Mouse (Mus musculus) neutrophil, adult 5-6 weeks (primary cell): ENCODE data around the gene Kcnj9. TPM values are rescaled to one million over a fixed set of nuclear protein-coding genes. Genes with fewer than 3 reads are reported as not detected.

Source experiments
- ATAC-seq: fragments of 151-379, 151-347 bp; 2 replicates; pipeline ENCODE4 v1.8.0; 2017; ENCODE audit warnings: mild to moderate bottlenecking, moderate TSS enrichment; ENCODE audit not compliant: insufficient number of reproducible peaks, poor library complexity, low FRiP score, severe bottlenecking; ENCODE audit errors: extremely low read depth
- total RNA-seq: library from RNA; stranded (forward); fragments of 200-1000 nt; gene quantifications from 2 replicates; pipeline ENCODE4 v1.2.3, GENCODE M21; 2017

Kcnj9 gene
- total RNA-seq, 1 experiment from 2014 or later: not detected

- no peak for ATAC-seq
These were observed 11.2 kb downstream of the Kcnj9 start for GRCm38 (mm10) chr1:172317946-172318345.

GRCm38 (mm10) chr1:172317431-172317830, 11.7 kb downstream of the Kcnj9 start:
- no peak for ATAC-seq

DNA sequence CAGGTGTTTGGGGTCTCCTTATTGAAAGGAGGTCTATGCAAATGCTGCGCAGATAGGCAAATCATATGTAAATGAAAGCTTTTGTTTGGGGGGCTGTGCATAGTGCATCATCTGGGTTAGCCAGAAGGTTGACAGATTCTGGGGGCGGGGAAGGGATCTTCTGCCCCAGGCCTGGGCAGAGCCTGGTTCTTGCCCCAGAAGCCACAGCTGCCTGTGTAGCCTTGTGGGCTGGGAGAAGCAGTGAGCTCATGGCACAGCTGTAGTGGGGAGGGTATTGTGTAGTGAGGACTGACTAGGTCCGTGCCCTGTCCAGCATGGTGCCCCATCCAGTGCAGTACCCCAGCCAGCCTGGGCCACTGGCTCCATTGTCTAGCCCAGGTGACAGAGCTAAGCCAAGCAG, 14.2 kb downstream of the Kcnj9 start:
- ATAC-seq: no peak

- no peak for ATAC-seq
These were observed 15.3 kb downstream of the Kcnj9 start for GRCm38 (mm10) chr1:172313613-172314411.

GRCm38 (mm10) chr1:172312768-172313561, 16.2 kb downstream of the Kcnj9 start:
- ATAC-seq: no peak

DNA sequence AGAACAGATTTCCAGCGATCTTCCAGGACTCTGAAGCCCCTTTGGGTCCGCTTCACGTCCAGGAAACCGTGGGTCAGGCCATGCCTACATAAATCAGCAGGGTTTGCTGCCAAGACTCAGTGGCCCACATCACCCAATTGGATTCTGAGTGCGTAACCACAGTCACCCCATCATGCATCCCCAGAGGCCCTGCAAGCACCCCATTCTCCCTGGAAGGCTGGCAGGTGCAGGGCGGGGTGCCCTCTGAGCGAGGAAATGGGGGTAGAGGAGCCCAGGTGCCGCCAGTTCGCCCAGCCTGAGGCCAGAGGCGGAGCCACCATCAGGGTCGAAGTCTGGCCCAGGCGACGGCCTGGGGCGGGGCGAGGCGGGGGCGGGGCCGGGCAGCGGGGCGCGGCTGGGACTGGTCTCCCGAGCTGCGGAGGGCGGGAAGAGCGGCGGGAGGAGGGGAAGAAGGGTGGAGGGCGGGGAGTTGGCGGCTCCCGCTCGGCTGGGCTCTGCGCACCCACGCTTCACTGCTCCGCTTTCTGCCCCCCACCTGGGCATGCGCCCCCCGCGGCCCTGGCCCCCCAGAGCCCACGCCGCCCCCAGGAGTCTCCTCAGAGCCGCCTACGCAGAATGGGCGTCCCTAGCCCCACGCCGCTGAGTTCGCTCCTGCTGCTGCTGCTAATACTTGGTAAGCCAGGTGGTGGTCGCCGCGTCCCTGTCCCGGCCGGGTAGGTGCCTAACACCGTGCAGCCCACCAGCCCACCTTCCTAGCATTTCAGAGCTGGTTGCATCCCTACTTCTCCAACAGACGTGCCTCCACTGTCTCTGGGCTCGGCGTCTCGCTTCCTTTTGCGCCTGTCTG, 17.0 kb downstream of the Kcnj9 start:
- peak; percentile 39 for ATAC-seq

GRCm38 (mm10) chr1:172311248-172311906, 17.7 kb downstream of the Kcnj9 start:
- no peak for ATAC-seq

- ATAC-seq: peak; percentile 64
These were observed 19.3 kb downstream of the Kcnj9 start for GRCm38 (mm10) chr1:172309699-172310398.

- no peak for ATAC-seq
These were observed 20.7 kb downstream of the Kcnj9 start for GRCm38 (mm10) chr1:172308409-172308808.

- no peak for ATAC-seq
These were observed 21.2 kb downstream of the Kcnj9 start for GRCm38 (mm10) chr1:172307936-172308335.

DNA sequence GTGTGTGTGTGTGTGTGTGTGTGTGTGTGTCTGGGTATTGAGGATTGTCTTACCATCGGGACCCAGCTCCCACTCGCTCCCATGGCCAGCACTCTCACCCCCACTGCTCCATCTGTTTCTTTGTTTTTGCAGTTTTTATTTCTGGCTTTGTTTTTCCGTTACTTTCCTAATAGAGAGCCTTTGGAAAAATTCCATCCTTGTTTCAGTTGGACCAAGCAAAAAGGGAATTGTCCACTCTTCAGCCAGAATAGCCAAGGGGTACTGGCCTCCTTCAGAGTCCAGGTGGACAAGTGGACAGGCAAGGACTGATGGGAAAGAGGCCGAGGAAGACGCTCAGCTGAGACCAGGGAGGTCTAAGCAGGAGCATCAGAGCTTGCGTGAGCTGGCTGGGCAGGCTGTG, 22.2 kb downstream of the Kcnj9 start:
- no peak for ATAC-seq

GRCm38 (mm10) chr1:172306196-172306595, 22.9 kb downstream of the Kcnj9 start:
- ATAC-seq: no peak

DNA sequence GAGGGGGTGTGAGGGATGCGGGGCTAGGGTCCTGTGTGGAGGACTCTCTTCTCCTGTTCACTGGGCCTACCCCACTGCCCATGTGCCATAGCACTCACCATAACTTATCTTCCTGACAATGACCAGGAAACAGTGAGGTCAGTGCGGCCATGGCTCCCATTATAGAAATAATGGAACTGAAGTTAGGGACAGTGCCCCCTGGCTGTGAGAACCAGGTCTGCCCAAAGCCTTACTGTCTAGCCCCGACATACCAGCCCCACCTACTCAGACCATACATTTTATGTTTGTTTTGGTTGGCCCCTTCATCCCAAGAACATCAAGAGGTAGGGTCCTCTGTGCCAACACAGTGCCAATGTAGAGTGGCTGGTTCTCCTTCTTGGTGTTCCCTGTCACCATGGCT, 23.5 kb downstream of the Kcnj9 start:
- no peak for ATAC-seq

DNA sequence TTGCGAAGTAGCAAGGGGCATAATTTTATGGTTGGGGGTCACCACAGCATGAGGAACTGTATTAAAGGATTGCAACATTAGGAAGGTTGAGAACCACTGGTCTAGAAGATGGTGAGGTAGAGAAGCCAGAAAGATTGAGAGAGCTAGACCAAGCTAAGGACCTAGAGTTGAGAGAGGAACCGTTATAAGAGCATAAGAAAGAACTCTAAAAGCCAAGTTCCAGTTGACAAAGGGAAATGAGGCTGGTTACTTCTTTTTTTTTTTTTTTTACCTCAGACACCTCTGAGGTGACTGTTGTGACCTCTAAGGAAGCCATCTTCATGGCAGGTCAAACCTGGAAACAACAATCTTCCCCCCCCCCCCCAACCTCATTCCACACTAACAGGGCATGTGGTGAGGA, 24.0 kb downstream of the Kcnj9 start:
- no peak for ATAC-seq

DNA sequence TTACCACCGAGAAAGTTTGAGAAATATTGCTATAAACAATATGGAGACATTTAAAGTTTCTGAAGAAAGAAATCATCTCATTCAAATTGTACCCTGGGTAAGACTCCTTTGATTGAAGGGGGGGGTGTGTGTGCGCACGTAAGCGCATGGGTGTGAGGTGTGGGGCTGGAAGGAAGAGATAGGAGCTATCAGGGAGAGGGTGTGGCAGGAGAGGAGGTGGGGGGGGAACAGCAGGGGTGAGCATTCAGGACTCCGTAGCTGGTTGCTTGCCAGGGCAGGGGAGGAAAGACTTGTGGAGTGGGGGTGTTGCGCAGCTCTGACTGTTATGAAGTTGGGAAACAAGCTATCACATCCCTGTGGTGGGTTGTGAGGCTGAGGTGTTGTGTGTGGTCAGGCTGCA, 24.7 kb downstream of the Kcnj9 start:
- no peak for ATAC-seq

GRCm38 (mm10) chr1:172302851-172303250, 26.3 kb downstream of the Kcnj9 start:
- ATAC-seq: no peak

GRCm38 (mm10) chr1:172302311-172302710, 26.8 kb downstream of the Kcnj9 start:
- no peak for ATAC-seq

DNA sequence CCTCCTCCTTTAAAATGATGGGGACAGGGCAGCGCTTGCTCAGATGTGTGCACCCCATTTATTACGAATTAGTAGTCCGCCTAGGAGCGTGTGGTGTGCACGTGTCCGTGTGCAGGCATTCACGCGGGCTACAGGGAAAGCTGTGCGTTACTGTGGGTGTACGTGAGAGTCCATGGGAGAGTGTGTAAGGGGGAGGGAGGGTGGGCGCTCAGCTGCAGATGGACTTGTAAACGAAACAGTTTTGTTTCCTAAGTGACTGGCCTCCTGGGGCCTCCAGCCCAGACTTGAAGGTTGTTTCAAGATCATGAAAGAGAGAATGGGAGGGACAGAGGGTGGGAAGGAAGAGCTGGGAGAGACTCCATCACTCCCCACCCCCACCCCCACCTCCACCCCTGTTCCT, 27.9 kb downstream of the Kcnj9 start:
- ATAC-seq: no peak
